Mouse (Mus musculus) E14TG2a.4 (cell line): Measurements from ENCODE around the gene Med22.

Experiments used
- CTCF ChIP-seq: conservative IDR thresholded peaks from 2 replicates; pipeline ENCODE4 v1.5.1; 2014; ENCODE audit warnings: low read length
- NANOG ChIP-seq: IDR thresholded peaks from 2 replicates; pipeline ENCODE4 v1.6.1; 2014; ENCODE audit warnings: borderline replicate concordance, low read length, mixed read lengths
- POU5F1 ChIP-seq: IDR thresholded peaks from 2 replicates; pipeline ENCODE4 v1.6.1; 2014; ENCODE audit warnings: low read length, borderline replicate concordance

GRCm38 (mm10) chr2:26862856-26863255 lies 47.6 kb downstream of the Med22 start:
- no peak for TF ChIP-seq CTCF
- TF ChIP-seq POU5F1 = no peak
- no peak for TF ChIP-seq NANOG
